Mouse (Mus musculus): ENCODE results near the gene Pde4d.

Gene Pde4d

DNA sequence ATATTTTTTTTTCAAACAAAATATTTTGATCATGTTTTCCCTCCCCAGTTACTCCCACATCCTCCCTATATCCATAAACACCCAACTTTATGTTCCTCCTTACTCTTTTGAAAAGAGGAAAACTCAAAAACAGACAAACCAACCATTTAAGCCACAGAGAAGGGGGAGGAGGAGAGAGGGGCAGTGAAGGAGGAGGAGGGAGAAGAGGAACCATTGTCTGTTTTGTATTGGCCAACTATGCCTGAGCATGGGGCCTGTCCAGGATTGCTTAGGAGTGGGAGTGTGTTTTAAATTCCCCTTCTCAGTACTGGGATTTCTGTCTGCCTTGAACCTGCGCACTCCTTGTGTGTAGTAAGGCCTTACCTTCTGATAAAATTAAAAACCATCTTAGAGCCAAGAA lies 531.4 kb downstream of the Pde4d start:
- in situ Hi-C loops (cut with MboI, MseI) = no loop called here

DNA sequence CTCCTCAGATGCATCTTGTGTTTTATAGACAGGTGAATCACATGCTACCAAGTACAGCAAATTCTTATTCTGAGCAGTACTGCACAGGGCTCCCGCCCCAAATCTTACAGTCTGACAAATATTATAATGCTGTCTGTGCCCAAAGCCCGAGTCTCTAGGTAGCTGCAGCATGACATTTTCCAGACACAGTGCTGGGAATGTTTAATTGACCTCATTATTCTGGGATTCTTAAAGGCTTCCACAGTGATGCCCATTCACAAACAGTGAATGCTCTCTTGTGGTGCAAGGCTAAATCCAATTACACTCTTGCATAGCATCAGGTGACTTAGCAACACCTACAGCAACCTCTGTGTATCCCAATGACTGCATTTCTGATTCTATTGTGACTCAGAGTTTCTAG lies 549.0 kb downstream of the Pde4d start:
- in situ Hi-C loops (cut with MboI, MseI) = no loop called here

DNA sequence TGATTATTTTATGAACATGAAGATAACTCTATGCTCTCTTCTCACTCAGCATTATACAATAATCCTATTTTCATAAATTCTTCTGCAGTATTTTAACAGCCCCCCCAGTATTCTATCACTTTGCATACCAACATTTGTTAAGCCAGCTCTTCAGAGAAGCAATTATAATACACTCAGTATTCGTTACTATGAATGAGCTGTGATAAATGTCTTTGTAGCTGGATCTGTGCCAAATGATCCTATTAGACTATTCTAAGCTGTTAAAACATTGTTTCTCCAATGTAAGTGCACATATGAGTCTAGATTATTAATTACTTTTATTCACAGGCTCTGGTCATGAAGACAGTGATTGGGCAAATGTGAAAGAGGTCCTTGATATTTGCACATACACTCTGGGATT lies 575.0 kb downstream of the Pde4d start:
- in situ Hi-C loops (cut with MboI, MseI) = no loop called here

DNA sequence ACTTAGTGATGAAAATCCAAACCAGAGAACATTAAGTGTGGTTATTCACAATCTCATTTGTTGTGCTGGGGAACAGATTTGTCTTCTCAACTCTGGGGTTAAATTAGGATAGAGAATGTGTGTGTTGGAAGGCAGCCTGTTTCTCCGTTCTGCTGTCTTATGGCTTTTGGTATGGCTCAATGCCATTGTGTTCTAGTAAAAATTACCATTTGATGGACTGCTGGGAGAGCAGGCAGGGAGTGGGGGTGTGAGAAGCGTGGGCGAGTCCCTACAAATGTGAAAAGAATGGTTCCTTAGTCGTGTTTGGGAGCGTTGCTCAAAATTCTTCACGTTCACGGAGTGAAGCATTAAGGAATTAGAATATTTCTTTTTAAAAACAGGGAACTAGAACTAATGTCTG lies 597.4 kb downstream of the Pde4d start:
- in situ Hi-C loops (cut with MboI, MseI) = no loop called here

DNA sequence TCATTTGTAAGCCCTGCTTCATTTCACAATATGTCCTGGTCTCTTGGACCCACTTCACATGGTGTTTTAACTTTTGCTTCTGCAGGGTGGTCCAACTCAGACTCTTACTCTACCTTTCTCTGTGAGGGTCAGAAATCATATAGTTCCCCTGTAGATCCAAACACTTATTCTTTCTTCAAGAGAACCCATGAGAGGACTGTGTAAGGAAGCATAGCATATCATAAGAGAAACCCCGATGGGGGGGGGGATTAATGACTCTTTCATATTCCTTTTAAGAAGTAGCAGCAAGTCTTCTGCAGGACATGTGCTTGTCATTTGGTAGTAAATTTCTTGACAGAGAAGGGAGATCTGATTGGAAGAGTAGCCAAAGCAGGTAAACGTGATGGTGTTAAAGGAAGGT lies 603.1 kb downstream of the Pde4d start:
- in situ Hi-C loops (cut with MboI, MseI) = no loop called here

DNA sequence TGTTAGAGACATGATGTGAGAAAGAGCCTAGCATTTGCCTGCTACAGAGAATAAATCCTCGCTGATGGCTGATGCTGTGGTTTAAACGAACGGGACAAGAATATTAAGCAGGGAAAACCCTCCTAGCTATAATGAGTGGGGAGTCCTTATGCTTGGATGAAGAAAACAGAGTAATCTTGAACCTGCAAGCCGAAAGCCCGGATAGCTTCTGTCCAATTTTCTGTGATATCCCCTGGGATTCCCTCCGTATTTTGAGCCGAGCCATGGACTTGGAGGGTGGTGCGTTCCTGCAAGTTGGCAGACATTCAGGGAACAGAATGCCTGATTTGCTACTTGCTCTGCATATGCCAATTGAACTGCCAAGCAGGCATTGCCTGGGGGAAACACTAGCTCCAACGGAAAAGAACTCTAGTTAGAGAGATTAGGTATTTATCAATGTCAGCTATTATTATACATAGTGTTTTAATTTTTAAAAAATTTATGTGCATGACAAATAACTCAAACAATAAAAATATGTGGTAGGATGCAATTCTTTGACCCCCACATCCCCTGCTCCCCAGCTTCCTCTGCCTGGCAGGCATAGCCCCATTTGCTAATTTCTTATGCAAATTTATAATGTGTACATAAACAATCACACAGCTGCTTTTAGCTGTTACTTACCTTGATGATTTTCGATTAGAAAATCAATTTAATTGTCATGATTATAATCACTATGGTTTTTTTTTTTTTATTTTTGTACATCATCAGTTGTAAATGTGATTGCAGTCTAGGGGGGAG lies 603.7 kb downstream of the Pde4d start:
- in situ Hi-C loops (cut with MboI, MseI) = no loop called here

DNA sequence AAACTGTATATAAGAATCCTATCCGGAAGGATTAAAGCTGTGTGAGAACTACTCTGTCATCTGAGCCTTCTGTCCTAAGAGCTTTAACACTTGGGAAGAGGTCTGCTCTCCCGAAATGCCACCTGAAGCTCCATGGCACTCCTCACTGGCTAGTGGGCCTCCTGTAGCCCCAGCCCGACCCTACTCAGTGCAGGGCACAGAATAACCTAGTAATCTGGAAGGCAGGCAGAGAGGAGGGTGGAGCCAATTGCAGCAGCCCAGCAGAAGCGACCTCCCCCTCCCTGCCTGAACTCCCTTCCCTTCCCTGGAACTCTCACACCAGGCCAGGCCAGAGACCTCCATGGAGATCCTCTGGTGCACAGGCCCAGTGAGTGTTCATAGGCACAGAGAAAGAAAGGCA lies 608.3 kb downstream of the Pde4d start:
- in situ Hi-C loops (cut with MboI, MseI) = no loop called here

DNA sequence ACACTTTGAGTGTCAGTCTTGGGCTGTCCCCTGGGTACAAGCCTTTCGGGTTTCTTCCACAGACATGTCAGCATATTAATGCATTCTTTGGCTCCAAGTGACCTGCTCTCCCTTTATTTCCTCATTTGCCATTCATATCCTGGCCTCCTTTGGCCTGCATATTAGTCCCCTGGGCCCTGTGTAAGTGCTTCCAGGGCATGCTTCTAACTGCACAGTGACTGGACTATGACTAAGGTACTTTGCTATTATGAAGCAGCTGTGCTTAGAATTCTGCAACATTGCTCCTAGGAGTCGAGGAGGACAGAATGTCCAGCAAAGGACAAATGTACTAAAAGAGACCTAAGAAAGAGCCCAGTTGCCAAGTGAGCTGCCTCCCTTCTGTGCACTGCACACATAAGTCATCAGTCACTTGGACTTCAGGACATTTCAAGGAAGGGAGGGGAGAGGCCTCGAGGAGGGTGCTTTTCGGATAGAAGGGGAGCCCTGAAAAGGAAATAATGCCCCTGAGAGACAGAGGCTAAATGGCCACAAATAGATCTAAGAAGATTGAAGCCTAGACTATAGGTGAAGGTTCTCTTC lies 616.9 kb downstream of the Pde4d start:
- in situ Hi-C loops (cut with MboI, MseI) = no loop called here

DNA sequence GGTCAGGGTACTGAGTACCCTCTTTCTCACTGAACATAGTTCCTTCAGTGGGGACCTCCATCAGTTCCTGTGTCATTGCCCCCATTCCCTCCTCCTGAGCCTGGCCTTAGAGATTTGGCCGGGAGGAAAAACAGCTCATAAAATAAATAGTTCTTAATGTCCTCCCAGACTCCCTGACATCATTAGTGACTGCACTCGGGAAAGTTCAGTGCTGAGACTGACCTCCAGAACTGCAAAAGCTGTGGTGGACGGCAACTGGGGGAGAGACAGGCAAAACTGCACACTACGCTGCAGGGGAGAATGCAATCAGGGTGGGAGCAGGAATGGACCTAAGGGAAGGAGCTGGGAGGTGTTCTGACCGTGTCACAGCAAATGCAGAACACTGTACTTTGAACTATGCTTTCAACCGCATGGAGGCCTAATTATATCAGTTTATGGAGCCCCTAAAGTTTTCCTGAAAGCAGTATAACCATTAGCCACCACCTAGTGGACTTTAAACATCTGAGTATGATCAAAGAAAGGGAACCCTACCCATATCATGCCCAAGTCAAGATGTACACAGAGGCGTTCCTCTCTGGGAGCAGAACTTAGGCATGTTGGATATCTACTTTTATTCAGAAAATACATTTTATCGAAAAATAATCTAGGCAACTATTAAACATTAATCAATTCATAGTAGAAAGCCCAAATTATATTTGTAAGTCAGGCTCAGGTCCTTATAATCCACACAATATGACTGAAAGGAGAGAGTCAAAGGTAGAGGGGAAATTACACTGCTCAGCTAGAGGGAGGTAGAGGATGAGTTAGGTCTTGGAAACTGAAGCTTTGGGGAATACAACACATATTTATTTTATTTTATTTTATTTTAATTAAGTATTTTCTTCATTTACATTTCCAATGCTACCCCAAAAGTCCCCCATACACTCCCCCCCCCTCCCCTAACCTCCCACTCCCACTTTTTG lies 618.8 kb downstream of the Pde4d start:
- in situ Hi-C loops (cut with MboI, MseI) = no loop called here

DNA sequence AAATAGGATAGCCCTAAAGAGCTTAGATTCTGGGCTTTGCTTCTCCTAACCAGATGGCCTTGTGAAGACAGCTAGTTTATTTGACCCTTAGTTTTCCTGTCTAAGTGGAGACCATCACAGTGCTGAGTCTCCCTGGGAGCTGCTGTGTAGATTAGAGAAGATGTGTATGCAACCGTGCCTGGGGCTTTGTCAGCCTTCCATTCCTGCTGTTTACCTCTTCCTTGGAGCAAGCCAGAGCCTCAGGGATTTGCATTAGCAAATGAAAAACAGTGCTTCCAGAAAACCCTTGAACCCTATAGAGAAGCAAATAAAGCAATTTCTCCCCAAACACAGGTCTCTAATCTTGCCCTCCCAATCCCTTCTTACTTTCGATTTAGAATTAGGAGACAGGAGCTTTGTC lies 623.6 kb downstream of the Pde4d start:
- in situ Hi-C loops (cut with MboI, MseI) = no loop called here

DNA sequence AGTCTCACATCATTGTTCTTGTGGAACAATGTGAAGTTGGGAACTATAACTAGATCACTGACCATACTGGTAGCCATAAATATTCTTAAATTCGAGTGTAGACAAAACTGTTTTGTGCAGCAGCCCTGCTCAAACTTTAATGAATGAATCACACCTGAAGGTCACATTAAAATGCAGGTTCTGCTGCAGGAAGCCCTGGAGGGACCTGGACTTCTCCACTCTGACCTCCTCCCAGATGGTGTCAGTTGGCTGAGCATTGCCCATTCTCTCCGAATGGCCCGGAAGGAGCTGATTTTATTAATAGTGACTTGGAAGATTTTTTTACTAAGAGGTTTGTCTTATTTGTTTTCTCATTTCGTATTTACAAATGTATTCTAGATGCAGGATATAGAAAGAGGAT lies 624.3 kb downstream of the Pde4d start:
- in situ Hi-C loops (cut with MboI, MseI) = no loop called here

DNA sequence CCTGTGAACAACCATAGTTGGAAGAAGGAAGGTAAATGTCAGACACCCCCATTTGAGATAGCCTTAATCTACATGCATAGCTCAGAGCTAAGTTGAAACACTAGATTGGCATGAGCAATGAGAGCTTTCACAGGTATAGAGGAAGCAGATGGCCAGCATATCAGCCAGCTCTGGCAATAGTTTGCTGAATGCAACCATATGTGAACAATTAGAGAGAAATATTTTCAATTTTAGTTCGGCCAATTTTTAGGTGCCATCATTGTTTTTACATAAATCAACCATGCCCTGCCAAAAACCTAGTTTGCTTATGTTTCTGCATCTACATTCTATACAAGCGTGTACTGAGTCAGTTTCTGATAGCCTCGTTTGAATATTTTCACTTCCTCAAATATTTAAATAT lies 642.9 kb downstream of the Pde4d start:
- in situ Hi-C loops (cut with MboI, MseI) = no loop called here

DNA sequence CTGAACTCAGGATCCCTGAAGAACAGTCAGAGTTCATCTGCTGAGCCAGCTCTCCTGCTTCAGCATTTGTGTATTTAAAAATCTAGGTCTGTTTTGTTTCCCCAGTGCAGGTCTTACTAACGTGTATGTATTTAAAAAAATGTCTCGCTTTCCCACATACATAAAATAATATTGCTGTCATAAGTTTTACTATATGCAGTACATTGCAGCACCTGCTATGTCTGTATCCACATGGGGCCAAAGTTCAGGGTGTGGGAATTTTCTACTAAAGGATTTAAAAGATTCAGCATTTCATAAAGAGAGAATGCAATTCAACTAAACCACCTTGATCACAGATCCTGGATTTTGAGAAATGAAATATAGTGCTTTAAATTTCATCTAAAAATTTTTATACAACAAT lies 646.9 kb downstream of the Pde4d start:
- in situ Hi-C loops (cut with MboI, MseI) = no loop called here

DNA sequence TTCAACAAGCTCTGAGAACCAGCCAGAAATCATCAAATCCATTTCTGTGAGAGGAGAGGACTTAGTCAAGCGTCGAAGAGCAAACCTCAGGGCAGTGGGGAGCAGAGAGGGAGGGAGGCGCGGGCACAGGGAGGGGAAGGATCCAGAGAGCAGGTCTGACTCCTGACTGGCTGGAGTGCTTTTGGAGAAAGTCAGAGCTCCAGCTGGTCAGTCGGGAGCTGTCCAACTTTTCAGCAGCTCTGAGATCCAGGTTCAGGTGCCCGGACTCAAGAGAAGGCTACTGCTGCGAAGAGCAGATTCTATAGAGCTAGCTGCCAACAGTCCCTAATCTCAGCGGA lies 666.2 kb downstream of the Pde4d start:
- in situ Hi-C loops (cut with MboI, MseI) = no loop called here

DNA sequence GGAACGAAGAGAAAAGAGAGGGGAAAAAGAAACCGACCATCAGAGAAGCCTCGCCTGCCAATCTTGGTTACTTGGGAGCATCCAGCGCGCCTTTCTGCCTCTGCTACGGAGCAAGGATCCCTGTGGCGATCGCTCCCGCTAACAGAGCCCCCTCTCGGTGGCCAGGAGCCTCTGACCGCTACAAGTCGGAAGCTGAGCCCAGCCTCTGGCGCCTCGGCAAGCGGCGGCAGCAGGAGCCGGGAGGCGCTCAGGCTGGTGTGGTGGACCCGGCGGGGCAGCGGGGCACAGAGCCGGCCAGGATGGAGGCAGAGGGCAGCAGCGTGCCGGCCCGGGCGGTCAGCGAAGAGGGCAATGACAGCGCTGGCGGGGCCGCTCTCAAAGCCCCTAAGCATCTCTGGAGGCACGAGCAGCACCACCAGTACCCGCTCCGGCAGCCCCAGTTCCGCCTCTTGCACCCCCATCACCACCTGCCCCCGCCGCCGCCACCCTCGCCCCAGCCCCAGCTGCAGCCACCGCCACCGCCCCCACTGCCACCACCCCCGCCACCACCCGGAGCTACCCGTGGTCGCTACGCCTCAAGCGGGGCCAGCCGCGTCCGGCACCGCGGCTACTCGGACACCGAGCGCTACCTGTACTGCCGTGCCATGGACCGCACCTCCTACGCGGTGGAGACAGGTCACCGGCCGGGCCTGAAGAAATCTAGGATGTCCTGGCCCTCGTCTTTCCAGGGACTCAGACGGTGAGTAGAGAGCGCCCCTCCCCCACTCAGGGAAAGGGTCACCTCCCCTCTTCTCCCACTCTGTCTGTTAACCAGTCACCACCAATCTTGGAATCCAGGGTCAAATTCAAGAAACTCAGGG lies 666.8 kb downstream of the Pde4d start:
- in situ Hi-C loops (cut with MboI, MseI) = no loop called here

DNA sequence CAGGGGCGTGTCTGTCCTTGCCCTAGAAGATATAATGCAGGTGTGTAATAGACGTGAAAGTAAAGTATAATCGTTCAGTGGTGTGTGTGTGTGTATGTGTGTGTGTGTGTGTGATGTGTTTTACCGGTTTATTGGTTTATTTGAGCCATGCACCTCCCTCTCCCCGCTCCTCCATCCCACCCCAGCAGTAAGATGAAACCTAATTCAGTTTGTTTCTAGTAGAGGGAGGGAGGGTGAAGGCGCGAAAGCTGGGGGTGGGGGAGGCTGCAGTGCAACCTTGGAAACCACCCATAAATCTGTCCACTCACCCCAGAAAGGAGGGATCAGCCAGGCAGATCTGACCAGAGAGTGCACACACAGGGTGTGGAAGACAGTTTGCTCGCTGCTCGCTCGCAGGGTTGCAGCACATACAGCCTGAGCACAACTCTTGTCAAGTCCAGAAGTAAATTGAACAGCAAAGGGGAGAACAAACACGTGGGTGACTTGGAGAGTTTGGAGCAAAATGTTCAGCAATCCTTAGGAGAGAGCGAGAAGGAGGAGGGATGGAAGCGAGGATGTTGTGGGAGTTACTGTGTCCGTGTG lies 667.6 kb downstream of the Pde4d start:
- in situ Hi-C loops (cut with MboI, MseI) = no loop called here

DNA sequence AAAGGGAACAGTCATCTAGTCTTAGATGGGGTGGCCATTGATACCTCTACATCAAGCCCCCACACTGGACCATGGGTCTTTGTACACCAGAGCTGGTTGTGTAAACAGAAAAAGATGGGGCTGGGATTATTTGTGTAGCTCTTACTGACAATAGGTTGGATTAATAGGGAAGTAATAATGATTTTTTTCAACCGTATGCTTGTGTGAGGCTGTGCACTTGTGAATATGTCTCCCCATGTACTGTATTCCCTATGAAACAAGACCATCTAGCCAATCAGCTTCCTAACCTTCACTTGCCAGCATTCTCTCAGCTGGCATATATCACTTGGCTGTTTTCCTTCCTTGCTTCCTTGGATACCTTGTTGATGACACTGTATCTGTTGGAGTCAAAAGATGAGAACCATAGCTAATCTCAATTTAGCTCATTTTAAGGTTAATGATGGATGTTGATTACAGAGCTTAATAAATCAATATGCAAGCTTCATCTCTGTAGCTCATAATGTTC lies 668.6 kb downstream of the Pde4d start:
- in situ Hi-C loops (cut with MboI, MseI) = no loop called here

DNA sequence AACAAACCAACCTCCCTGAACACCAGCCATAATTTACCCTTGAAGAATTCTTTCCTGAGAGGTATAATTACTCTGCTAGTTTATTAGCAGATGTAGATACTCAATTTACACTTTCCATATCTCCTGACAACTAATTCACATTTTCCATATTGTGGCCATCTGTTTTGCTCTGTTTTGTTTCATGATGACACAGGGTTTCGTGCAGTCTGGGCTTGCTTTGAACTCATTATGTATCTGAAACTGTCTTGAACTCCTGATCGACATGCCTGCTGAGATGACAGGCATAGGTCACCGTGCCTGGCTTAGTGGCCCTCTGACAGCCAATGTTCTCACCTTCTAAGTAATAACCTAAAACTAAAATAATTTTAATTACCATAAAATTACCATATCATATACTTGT lies 672.1 kb downstream of the Pde4d start:
- in situ Hi-C loops (cut with MboI, MseI) = no loop called here

DNA sequence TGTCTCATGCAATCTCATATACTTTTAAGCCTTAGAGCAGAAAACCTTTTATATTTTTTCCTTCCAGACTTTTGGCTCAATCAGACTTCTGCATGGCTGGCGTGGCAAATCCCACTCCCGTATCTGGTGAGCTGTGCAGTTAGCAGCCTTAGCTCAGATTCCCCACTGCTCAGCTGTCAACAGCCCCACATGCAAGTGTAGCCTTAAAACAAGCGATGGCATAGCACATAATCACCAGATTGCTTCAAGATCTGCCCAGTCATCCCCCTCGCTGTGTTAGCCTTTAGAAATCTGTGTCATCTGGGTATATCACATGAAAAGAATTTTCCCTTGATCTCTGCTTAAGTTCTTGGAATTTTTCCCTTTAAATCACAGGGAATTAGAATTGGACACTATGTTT lies 686.7 kb downstream of the Pde4d start:
- in situ Hi-C loops (cut with MboI, MseI) = no loop called here

DNA sequence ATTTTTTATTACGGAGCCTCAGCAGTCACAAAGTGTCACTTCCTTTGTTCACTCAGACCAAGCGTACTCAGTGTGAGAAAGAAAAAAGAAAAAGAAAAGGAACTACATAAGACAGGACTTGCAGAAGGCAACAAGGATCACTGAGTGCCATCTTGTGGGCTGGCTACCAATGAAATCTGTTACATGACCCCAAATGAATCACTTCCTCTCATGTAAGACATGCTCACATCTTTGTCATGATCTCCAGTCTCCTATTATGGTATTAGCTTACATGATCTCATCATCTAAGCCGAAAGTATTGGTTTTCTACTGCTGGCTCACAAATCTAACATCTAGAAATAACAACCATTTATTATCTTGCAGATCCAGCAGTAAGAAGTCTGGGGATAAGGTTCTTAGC lies 709.0 kb downstream of the Pde4d start:
- in situ Hi-C loops (cut with MboI, MseI) = no loop called here
